Mouse (Mus musculus) B cell, adult 2 months (primary cell): ENCODE measurements around the gene Uba7.

Experiments
- DNase-seq, 2 experiments: peaks; one replicate each; pipeline ENCODE4 v3.0.0; 2022

The Uba7 gene

DNA sequence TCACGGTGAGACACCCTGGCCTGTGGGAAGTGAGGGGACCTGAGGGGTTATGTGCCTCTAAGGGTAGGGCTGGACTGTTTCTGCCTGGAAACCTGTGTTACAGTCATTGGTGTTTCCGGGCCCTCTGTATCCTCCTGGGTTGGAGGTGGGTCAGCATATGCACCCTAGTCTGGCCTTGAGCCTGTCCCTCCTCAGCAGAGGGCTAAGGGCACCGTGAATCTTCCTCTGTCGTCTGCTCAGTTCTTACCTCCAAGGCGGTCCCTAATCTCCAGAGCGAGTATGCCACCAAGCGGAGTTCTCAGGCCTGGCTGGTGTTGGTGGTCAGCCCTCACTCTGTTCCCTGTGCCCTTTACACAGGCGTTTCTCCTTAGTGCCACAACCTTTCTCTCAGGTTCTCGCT is 12.4 kb upstream of the Uba7 start:
- no peak for DNase-seq

DNA sequence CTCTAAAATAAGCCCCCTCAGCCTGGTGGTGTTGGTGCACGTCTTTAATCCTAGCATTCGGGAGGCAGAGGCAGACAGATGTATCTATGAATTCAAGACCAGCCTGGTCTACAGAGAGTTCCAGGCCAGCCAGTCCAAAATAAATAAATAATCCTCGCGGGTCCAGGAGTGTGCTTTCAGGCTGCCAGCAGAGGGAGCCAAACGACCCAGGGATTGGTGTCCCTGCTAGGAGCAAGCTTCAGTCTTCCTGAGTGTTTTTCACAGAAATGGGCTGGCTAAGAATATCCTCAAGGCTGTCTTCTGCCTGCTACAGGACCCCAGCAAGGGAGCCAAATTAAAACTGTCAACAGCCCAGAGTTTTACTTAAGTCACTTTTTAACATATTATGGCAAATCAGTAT is 11.6 kb upstream of the Uba7 start:
- peak; percentile 80 to 81 for DNase-seq

DNA sequence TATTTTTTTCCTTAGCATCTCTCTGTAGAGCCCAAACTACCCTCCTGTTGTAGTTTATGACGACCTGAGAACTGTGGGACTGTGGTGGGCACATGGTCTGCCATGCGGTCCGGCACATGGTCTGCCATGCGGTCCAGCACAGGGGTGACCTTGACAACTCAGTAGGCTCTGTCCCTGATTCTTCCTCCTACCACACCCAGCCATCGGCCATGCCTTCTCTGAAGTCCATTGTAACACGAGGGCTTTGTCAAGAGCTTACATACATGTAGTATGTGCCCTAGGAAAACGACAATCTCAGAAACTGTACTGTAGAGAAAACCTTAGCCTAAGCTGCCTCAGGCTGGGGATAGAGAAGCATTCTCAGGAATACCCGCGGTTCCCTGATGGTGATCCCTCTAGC is 10.6 kb upstream of the Uba7 start:
- DNase-seq, result no peak

DNA sequence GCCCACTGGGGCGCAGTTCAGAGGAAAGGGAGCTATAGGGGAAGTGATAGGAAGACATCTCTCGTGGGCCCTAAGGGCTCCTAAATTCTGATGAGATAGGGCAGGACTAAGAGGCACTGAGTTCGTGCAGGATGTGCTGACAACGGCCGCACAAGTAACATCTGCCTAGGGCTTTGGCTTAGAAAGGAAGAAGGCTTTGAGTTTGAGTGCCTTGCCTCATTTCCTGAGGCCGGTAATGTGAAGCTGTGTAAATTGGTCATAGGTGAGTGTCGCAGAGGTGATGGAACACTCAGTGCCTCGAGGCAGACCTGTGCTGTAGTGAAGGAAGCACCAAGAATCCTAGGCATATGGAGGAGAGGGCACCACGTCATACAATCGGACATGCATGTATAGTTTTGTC is 8.6 kb upstream of the Uba7 start:
- DNase-seq, result no peak

DNA sequence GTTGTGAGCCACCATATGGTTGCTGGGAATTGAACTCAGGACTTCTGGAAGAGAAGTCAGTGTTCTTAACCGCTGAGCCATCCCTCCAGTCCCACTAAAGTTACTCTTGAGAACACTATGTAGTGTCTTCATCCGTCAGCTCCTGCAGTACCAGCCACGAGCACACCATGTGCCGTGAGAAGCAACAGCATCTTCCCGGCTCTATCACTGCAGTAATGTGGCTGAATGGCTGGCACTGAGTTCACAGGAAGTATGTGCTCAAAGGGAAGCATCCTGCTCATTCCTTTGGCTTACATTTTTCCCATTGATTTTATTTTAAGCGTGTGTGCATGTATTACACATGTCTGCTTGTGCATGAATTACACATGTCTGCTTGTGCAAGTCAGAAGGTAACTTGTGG is 7.9 kb upstream of the Uba7 start:
- no peak for DNase-seq

DNA sequence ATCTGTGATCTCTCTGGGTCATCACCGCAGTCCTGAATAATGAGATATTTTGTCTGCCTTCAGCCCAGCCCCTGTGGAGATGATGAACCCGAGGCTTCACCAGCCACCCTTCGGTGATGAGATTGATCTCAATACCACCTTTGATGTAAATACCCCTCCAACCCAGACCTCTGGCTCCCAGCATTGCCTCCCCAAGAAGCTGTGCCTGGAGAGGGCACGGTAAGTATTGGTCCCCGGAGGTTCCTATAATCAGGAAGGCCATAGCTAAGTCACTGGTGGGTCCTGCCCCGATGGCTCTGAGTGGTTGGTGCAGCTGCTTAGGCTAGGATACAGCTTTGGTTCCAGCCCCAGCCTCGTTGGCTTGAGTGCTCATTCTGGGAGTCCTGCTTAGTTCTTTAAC is 6.8 kb upstream of the Uba7 start:
- no peak for DNase-seq

DNA sequence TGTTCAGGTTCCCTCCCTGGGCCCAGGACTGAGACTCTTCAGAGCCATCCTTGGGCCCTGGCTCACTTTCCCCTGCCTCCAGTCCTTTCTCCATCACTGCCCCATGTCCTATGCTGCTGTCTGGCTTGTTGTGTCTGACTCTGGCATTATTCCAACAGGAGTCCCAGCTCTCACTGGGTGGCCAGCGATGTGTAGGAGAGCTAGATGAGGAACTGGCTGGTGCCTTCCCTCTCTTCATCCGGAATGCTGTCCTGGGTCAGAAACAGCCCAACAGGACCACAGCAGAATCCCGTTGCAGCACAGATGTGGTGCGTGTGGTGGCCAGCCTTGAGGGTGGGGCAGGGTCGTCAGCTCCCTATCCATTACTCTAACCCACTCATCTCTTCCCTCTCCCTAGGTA is 5.0 kb upstream of the Uba7 start:
- DNase-seq, result no peak

DNA sequence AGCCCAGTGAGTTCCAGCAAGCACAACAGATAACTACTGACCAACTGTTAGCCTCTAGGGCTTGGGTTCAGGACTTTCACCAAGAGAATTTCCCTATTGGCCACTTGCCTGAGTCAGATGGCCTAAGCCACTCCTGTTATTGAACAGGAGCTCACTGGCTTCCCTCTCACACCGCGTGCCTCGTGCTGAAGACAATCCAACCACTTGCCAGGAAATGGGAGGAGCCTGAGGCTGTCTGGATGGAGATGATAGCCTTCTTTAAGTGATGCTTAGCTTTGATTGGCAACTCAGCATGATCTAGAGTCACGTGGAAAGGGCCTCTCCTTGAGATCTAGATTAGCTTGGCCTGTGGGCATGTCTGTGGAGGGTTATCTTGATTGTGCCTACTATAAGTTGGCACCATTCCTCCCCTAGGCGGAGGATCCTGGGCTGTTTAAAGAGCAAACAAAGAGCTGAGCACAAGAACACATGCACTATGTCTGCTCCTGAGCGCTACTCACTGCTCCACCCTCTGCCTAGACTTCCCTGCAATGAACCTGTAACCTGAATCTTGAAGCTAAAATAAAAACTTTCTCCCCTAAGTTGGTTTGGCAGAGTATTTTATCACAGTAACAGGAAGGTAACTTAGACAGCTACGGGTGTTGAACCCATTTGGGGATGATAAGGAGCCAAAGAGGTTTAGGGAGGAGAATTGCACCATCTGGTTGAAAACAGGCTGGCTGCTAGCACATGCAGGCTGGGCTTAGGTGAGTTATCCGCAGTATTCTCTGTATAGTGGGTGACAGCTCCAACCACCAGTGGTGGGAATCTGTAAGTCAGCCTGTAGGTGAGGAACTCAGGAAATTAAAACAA is 3.4 kb upstream of the Uba7 start:
- DNase-seq, result no peak

DNA sequence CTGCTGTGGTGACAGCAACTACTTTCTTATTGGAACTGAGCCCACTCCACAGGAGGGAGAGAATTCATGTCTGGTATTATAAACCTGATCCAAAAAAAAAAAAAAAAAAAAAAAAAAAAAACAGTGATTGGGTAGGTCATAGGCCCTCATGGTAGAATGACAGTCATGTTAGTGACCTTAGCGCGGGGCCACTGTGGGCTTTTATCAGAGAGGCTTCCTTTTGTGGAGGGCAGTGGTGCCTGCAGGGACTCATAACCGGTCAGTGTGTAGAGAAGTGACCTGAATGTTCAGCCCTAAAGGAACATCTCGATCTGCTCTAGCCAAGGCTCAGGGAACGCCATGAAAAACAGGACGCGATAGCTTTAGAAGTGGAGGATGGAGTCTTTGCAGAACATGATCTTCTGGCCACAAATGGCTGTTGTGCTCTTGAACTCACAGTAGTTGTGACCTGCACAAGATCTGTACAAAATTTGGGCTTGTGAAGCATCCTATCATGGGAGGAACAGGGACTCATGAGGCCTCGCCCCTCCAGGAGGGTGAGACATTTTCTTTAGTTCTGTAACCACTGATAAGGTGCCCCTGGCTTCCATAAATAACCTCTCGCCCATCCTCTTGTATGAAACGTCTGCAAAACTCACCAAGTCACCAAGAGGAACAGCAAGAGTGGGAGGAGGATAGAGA is 674 bp upstream of the Uba7 start:
- DNase-seq, result peak; percentile 14 to 17

DNA sequence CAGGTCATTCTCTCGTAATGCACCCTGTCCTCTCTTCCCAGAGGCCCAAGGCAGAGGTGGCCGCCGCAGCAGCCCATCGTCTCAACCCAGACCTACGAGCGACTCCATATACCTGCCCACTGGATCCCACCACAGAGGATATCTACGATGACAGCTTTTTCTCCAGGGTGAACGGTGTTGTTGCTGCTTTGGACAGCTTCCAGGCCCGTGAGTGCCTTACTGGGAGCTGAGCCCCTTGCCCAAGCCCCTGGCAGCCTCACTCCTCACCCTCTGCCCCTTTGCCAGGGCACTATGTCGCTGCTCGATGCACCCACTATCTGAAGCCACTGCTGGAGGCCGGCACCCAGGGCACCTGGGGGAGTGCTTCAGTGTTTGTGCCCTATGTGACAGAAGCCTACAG is 3.5 kb downstream of the Uba7 start:
- no peak for DNase-seq

DNA sequence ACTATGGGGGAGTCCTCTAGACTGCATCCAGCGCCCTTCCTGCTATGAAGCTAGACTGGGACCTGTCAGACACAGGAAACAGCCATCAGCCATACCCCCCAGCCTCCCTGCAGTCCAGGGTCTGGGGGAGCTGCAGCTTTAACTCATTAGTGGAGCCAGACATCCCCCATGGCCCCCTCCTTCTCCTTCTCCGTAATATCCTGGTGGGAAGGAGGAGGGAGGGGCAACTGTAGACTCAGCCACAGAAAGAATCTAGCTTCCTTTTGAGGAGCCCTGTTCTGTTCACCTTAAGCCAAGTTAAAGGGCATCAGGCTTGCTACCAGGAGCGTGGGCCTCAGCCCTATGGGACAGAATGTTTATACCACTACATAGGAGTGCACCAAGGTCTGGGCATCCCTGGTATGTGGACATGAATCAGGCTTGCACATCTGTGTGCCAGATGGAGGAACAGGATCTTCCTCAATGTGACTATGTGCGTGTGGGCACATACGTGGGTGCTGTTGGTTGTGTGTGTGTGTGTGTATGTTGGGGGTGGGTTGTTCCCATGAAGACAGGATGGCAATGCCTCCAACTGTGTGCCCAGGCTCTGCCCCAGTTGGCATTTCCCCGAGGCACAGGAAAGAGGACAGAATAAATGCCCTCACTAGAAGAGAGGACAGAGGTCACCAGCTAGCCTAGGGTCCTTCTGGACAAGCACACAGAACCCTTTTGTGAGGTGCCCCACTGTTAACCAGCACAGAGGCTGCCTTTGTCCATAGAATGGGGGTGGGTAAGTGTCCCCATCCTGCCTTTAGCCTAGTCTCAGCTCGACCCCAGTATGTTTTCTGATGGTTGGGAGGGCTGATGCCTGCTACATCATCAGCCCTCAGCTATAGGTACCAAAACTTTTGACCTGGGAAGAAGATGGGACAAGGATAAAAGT is 6.6 kb downstream of the Uba7 start:
- no peak for DNase-seq

DNA sequence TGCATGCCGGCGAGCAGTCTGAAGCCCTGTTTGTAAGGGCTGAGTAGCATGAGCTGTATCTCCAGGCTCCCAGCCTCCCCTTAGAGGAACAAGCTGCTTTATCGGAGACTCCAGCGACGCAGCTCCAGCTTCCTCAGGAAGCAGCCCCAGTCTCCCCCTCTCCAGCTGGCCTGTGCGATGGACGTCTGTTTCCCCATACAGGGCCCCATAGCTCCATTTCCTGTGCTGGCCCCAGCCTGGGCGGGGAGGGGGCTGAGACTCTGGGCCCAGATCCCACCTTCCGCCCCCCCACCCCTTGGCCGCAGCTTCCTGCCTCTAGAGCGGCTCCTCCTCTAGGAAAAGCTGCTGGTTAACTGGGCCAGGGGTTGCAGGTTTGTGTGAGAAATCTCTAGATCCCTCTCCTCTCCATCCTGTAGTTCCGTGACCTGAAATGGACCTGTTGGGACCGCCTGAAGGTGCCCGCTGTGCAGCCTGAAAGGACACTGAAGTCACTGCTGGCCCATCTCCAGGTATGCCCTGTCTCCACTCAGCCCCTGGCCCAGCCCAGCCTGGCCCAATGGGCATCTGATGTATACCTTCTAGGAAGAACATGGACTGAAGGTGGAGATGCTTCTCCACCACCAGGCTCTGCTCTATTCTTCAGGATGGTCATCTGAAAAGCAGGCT is 7.5 kb downstream of the Uba7 start, which contains the start of gene Gm20661:
TSS of gene Gm20661 (plus strand) at position 378 of the 666 bp plus-strand sequence.
- DNase-seq, result peak; percentile 21 to 32

DNA sequence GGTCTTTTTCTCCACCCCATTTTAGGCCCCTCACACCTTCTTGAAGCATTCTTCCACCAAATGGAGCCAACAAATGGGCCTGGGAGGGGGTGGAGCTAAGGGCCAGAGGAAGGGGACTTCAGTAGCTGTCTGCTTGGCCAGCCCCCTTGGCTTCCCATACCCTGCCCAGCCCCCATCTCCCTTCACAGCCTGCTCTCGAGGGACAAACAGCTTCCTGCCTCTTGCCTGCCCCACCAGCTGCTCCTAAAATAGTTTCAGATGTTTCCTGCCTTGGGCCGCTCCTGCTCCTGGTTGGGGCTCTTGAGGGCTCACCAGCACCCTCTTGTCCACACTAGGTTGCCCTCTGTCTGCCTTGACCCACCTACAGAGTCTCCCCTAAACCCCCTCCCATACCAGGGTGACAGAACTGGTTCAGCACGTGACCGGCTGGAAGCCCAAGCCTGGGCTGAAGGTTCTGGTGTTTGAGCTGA is 8.2 kb downstream of the Uba7 start:
- DNase-seq, result peak; percentile 37 to 46

DNA sequence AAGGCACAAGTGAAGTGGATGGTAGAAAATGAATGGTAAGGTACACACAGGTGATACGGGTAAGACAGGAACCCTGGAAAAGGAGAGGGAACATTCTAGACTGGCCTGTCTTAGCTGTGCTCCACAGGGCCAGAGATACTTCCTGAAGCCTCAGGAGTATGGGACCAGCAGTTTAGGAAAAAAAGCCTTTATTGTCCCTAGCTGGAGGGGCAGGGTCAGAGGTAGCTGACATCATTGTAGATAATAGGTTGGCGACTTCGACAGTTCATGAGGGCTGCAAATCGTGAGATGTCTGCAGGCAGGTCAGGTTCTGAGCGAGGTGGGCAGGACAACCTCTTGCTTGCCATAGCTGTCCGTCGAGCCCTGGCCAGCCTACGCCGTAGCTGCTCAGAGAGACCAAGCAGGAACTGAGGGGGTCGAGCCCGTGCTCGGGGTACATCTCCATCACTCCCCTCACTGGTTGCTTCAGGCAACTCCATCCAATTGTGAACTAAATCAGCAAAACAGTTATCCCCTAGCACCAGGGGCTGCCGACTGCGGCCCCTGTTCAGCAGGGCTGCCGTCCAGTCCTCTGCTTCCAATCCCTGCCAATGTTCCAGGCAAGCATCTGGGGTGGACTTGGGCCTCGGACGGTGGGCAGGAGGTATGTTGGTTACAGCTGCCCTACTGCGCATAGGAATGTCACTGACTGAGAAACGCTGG is 8.9 kb downstream of the Uba7 start:
- peak; percentile 13 to 28 for DNase-seq

DNA sequence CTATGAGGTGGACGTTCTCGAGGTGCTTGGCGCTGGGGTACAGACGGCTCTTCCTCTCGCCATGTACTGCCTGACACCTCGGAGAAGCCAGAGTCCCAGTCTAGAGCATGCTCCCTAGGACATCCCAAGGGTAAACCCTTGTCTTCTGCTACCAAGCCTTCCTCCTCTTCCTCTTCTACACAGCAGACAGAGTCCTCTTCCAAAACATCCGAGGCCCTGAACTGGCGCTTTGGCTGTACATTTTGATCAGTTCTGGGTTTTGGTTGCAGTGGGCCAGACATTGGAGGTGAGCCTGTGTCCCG is 9.4 kb downstream of the Uba7 start:
- no peak for DNase-seq

DNA sequence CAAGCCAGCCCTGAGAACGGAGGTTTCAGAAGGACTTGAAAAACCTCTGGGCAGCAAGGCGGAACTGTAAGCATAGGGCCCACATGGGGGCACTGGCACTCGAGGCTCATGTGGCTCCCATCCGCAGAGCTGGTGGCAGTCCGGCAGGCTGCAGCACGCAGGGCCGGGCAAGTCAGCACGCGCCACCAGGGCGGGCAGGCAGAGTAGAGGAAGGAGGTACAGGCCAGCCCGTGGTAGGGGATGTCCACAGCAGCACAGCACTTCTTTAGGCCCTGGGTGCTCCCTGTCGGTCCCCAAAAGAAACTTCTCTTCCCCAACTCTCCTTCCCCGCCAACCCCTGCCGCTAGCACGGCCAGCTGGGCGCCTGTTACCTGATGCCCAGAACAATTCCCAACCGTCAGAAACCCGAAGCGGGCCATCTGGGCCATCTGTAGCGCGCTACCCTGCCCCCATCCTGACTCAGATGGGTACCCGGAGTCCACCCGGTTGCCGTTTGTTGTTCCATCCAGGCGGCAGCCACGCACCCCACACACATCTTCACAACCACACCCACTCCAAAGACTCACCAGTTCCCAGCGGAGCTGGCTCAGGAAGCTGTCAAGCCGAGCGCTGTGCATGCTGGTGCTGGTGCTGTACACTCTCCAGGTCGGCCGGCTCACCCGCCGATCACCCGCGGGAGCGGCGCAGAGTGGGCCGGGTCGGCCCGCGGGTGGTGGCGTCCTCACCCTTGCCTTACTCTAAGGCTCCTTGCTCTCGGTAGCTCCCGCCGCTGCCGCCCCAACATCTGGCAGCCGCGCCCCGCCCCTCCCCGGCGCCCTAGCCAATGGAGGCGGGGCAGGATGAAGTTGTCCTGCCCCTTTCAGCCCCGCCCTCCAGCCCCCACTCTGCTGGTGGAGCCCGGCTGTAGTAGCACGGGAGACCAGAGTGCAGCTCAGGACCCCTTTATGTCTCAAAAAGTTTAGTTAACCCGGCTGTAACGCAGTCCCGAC is 10.1 kb downstream of the Uba7 start, which contains the start of gene Inka1:
TSS of gene Inka1 (minus strand) at position 749 of the 989 bp plus-strand sequence.
- peak; percentile 94 for DNase-seq

DNA sequence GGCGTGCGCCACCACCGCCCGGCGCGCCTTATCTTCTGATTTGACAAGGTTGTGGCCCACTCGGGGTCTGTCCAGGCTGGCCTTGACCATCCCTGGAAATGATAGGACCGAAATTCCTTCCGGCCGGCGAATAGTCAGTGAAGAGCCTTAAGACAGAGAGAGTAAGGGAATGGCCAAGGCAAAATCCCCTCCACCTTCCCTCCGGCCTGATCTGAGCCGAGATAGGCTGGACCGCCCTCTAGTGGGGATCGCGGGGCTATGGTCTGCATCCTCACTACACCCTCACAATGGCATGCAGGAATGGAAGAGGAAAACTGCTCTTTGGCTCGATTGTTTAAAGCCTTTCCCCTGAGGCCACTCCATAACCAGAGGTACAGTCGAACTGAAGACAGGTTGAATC is 11.1 kb downstream of the Uba7 start:
- peak; percentile 86 to 88 for DNase-seq

DNA sequence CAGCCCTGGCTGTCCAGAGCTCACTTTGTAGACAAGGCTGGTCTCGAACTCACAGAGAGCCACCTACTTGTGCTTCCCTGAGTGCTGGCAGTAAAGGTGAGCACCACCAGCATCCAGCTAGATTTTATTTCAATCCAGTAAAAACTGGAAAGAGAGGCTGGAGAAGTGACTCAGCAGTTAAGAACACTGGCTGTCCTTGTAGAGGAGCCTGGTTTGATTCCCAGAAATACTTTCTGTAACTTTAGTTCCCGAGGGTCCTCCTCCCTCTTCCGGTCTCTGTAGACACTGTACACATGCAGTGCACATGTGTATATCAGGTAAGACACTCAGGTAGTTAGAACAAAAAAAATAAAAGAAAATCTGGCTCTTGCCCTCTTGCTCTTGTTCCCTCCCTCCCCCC is 12.6 kb downstream of the Uba7 start:
- no peak for DNase-seq

DNA sequence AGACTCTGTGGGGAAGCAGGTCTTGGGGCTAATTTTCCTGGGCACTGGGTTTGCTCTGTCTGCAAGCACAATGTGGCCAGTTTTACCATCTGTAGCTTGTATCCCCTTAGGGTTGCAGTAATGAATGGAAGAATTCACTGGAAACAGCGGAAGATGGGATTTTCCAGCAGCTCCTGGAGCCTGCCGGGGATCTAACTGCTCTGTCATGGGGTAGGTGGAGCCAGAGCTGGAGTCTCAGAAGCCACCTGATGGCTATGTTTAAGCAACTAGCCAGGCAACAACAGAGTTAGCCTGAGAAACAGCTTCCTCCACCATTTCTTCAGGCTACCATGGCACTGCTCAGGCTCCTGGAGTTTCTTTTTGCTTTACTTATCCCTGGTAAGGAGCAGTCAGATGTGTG is 16.9 kb downstream of the Uba7 start, which contains the start of gene Cdhr4:
TSS of gene Cdhr4 (plus strand) at position 301 of the 400 bp plus-strand sequence.
- no peak for DNase-seq

DNA sequence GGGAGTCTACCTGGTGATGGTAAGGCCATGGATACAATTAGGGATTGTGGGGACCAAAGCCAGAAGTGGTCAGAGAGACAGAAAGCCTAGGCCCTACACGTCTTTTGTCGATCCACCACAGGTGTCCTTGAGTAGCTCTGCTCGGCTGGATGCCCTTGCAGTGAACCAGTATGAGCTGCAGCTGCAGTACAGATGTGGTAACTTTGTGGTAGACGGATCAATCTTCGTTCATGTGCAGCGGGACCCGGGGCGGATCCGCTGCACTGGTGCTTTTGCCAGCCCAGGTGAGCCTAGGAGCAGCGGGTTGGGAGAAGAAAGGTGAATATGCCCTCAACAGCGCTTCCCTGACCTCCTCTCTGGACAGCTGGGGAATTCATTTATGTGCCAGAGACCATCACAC is 17.7 kb downstream of the Uba7 start:
- no peak for DNase-seq

DNA sequence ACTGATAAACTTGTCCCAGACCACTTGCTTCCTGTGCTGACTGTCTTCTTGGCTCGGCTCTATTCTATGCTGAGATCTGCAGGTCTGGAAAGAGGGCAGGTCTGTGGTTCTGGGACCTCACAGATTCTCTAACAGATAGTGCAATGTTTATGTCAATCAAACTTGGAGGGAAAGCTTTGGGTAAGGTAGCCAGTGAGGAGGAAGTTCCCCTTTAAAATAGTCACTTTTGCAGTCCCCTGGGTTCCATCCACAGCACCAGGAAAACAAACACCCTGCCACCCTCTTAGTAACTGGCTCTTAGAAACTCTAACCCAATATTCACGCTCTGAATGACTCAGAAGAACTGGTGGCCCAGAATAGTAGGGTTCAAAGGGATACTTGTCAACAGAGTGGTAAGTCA is 19.2 kb downstream of the Uba7 start:
- DNase-seq, result no peak
